Mouse (Mus musculus) embryonic facial prominence, embryonic 13.5 days (tissue): ENCODE measurements around the gene Lalba. TPM values are rescaled to one million over a fixed set of nuclear protein-coding genes. Genes with fewer than 3 reads are reported as not detected.
"Not testable (repeated sequence)": the region's sequence is repeated elsewhere in the genome, so short reads cannot be mapped to it uniquely, and the experiment has no call there.

Experiments
- ATAC-seq: fragments of 200-750 bp; cut with Nextera tagmentation; 2 replicates; pipeline ENCODE4 v1.8.0; 2017; ENCODE audit warnings: low read depth; ENCODE audit not compliant: insufficient number of reproducible peaks, insufficient read depth, low FRiP score, low TSS enrichment
- H3K27ac ChIP-seq: fragments of 300-500 bp; sonication (generic); 2 replicates; pipeline ENCODE4 v1.5.1; 2015; ENCODE audit warnings: moderate library complexity, mild to moderate bottlenecking, inconsistent platforms
- H3K27me3 ChIP-seq: fragments of 300-500 bp; sonication (generic); 2 replicates; pipeline ENCODE4 v1.6.1; 2015; ENCODE audit warnings: mild to moderate bottlenecking, inconsistent platforms
- H3K36me3 ChIP-seq: fragments of 300-500 bp; sonication (generic); 2 replicates; pipeline ENCODE4 v1.6.1; 2015; ENCODE audit warnings: mild to moderate bottlenecking, inconsistent platforms
- H3K4me1 ChIP-seq: fragments of 300-500 bp; sonication (generic); 2 replicates; pipeline ENCODE4 v1.6.1; 2015; ENCODE audit warnings: inconsistent platforms
- H3K4me2 ChIP-seq: fragments of 300-500 bp; sonication (generic); 2 replicates; pipeline ENCODE4 v1.6.1; 2015; ENCODE audit warnings: moderate library complexity, mild to moderate bottlenecking, inconsistent platforms
- H3K4me3 ChIP-seq: fragments of 300-500 bp; sonication (generic); 2 replicates; pipeline ENCODE4 v1.5.1; 2015; ENCODE audit warnings: mild to moderate bottlenecking, inconsistent platforms
- H3K9ac ChIP-seq: fragments of 300-500 bp; sonication (generic); 2 replicates; pipeline ENCODE4 v1.6.1; 2015; ENCODE audit warnings: mild to moderate bottlenecking, inconsistent platforms
- H3K9me3 ChIP-seq: fragments of 300-500 bp; sonication (generic); 2 replicates; pipeline ENCODE4 v1.6.1; 2016; ENCODE audit warnings: inconsistent platforms
- WGBS: fragments of 180-500 bp; shearing (Covaris S2); methylation state at CpG from one replicate; pipeline ENCODE4 v1.1.7; 2015; ENCODE audit warnings: mixed read lengths; 5-methylcytosine and 5-hydroxymethylcytosine counted together
- polyA plus RNA-seq: library from polyadenylated mRNA; unstranded; fragments of >200 nt; fragmentation: Nextera tagmentation; extraction: Ambion mirVana; gene quantifications from 2 replicates; pipeline ENCODE4 v1.2.1, GENCODE M21; 2015

Gene Lalba
- polyA plus RNA-seq = not detected in 2 replicates

DNA sequence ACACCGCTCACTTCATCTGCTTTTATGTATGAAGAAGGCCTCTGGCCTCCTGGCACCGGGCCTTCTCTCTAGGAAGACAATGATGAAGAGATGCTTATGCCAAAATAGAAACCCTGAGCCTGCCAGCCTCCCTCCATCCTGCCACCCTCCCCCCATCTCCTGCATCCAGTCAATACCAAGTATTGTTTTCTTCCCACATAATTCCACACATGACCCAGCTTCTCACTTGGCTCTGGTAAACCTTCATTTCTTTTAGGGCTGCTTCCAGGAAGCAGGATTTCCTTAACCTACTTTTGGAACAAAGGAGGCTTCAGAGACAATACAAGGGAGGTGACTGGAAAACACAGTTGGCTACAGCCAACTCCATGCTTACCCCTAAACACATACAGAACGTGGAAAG lies at the start of gene Lalba:
Gene Lalba, minus strand, starts transcription at position 21 of the 400 bp plus-strand sequence.
- no peaks in the 10 kb centered on the region for H3K27me3 ChIP-seq
- no peak within 1 kb of the TSS for H3K27ac ChIP-seq
- WGBS = 60% methylated on average over 3 of the region's 3 CpGs
- H3K4me1 ChIP-seq = 0 out of 2 replicates have a peak, but pooled peaks cover 2% of the 10 kb centered on the region
- no peaks in the 10 kb centered on the region for H3K36me3 ChIP-seq
- no peak for ATAC-seq
- H3K4me2 ChIP-seq = no peak within 1 kb of the TSS
- H3K4me3 ChIP-seq = no peak within 1 kb of the TSS
- no peaks in the 10 kb centered on the region for H3K9me3 ChIP-seq
- no peak within 1 kb of the TSS for H3K9ac ChIP-seq

DNA sequence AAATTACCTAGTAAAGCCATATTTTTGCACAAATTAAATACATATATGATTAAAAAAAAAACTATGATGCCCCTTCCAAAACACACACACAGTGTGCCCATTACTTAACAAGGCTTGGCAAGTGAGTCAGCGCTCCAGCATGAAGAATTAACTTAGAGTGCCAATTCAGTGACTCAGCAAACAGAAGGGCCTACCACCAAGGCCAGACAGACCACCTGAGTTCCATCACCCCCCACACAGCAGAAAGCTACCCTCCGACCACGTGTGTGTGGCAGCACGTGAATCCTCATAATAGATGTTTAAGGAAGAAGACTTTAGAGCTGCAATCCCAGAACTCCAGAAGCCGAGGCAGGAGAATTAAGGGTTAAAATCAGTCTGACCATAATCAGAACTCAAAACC lies 49.8 kb upstream of the Lalba start:
- peak overlapping the region; percentile 90 for H3K4me2 ChIP-seq
- WGBS = 29% methylated on average over 5 of the region's 5 CpGs
- ATAC-seq = no peak
- peaks cover 9% of the 10 kb centered on the region for H3K4me1 ChIP-seq
- peaks cover 49% of the 10 kb centered on the region for H3K36me3 ChIP-seq
- H3K27me3 ChIP-seq = no peaks in the 10 kb centered on the region
- peak overlapping the region; percentile 77 for H3K9ac ChIP-seq
- H3K4me3 ChIP-seq = peak overlapping the region; percentile 86
- H3K9me3 ChIP-seq = no peaks in the 10 kb centered on the region
- H3K27ac ChIP-seq = no peak overlapping the region

DNA sequence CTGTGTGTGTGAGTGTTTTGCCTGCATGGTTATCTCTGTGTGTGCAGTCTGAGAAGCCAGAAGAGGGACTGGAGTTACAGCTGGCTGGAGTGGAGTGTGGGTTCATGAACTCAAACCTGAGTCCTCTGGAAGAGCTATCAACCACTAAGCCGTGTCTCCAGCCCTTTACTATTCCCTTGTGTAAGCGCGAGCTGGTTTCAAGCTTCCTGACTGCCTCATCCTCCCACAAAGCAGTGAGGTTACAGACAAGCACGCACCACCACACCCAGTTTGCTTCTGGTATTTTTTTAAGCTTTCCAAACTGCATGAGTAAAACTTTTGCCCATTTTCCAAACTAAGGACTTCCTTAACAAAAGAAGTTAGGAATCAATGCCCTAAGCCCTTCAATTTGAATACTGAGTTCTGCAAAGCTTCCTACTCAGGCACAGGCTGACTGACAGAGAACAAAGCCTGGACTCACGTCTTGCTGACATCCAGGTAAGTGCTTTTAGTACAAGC lies 45.6 kb upstream of the Lalba start:
- no peak for ATAC-seq
- H3K4me1 ChIP-seq = peaks cover 9% of the 10 kb centered on the region
- no peak overlapping the region for H3K4me2 ChIP-seq
- H3K4me3 ChIP-seq = no peak overlapping the region
- H3K9ac ChIP-seq = no peak overlapping the region
- H3K36me3 ChIP-seq = peaks cover 86% of the 10 kb centered on the region
- H3K27ac ChIP-seq = no peak overlapping the region
- no peaks in the 10 kb centered on the region for H3K9me3 ChIP-seq
- no peaks in the 10 kb centered on the region for H3K27me3 ChIP-seq
- 88% methylated on average over 5 of the region's 5 CpGs for WGBS

DNA sequence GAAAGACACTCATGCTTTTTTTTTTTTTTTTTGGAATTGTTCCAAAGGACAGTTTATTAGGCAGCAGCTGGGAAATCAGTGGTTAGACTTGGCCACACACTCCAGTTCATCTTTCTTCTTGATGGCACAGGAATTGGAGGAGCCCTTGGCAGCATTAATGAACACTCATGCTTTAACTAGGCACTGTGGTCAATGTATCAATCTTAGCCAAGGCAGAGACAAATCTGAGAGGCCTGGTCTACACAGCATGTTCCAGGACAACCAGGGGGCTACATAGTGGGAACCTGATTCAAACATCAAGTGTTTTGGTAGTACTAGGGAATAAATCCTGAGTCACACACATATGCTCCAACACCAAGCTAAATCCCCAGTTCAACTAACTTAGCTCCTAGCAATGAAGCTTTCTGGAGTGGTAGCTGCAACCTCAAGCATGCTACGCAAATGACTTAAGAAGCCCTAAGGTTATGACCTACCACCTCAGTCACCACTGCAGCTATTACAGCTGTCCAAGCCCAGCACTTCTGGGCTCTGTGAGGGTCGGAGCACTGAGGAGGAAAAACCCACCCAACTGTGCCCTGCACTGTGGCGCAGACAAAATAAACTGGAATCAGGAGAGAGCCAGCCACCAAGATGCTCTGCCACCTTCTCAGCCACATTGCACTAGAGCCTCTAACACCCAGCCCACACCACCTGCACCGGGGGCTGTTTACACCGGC lies 44.7 kb upstream of the Lalba start:
- H3K9me3 ChIP-seq = no peaks in the 10 kb centered on the region
- H3K27ac ChIP-seq = no peak overlapping the region
- no peak overlapping the region for H3K4me2 ChIP-seq
- H3K4me1 ChIP-seq = peaks cover 1% of the 10 kb centered on the region
- WGBS = 95% methylated on average over 5 of the region's 5 CpGs
- no peak overlapping the region for H3K9ac ChIP-seq
- no peak overlapping the region for H3K4me3 ChIP-seq
- H3K36me3 ChIP-seq = peaks cover 93% of the 10 kb centered on the region
- H3K27me3 ChIP-seq = no peaks in the 10 kb centered on the region
- no peak for ATAC-seq

DNA sequence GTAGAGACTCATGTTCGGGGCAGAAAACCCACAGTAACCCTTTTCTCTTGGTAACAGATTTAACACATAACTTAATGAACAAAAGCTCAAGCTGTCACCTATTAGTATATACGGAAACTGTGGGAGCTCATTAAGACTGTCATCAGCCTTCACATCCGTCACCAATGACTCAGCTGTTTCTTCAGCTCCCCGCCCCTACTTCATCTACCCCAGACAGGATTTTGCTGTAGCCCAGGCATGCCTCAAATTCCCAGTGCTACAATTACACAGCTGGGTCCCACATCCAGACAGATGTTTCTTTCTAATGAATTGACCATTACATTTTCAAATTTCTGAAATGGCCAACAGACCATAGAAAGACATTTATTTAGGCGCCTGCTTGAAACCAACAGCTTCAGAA lies 43.5 kb upstream of the Lalba start:
- peaks cover 95% of the 10 kb centered on the region for H3K36me3 ChIP-seq
- H3K9ac ChIP-seq = no peak overlapping the region
- no peaks in the 10 kb centered on the region for H3K9me3 ChIP-seq
- no peak for ATAC-seq
- H3K4me3 ChIP-seq = no peak overlapping the region
- H3K4me1 ChIP-seq = no peaks in the 10 kb centered on the region
- no peaks in the 10 kb centered on the region for H3K27me3 ChIP-seq
- no peak overlapping the region for H3K4me2 ChIP-seq
- 75% methylated on average over 5 of the region's 5 CpGs for WGBS
- H3K27ac ChIP-seq = no peak overlapping the region

GRCm38 (mm10) chr15:98521245-98521644 lies 38.7 kb upstream of the Lalba start:
- no peak overlapping the region for H3K4me2 ChIP-seq
- H3K36me3 ChIP-seq = peaks cover 77% of the 10 kb centered on the region
- H3K27me3 ChIP-seq = no peaks in the 10 kb centered on the region
- no peaks in the 10 kb centered on the region for H3K9me3 ChIP-seq
- H3K9ac ChIP-seq = no peak overlapping the region
- no peak for ATAC-seq
- WGBS = 89% methylated on average over 3 of the region's 3 CpGs
- no peak overlapping the region for H3K4me3 ChIP-seq
- no peak overlapping the region for H3K27ac ChIP-seq
- H3K4me1 ChIP-seq = no peaks in the 10 kb centered on the region

DNA sequence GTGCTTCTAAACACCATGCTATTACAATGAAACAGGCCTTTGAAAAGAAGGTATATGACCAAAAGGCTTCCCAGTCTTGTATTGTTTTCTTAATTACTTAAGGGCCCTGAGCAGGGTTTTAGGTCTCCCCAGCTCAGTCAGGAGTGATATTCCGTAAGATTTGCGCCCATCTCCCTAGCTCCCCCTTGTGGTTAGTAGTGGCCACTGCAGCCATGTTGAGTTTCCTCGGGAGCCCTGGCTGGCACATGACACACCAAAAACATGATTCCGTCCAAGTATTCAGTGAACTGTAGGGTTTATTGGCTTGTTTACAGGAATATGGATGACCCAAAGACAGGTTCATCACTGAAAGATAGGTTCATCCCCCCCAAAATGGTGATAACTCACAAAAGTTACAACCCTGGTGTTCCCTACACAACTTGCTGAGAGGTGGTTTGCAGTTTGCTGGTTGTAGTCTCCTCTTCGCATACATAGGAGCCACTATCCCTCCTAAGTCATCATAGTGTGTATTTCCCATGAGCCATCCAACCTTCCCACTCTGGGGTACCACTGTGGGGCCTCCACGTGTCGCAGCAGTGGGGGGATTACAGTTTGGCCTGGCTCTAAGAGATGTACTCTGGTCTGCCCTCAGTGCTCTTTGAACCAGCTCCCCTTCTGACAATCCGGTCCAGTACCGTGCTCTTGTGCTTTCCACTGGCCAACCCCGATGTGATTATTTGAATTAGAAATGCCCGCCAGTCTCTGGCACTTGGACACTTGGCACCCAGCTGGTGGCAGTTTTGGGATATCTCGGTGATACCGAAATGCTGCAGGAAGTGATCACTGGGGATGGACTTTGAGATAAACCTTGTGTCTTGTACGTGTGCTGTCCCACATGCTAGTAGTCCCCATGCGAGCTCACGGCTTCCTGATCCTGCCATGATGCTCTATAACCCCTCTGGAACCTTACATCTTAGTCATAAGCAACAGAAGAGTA lies 35.1 kb upstream of the Lalba start:
- H3K9me3 ChIP-seq = no peaks in the 10 kb centered on the region
- no peak overlapping the region for H3K4me2 ChIP-seq
- H3K27ac ChIP-seq = no peak overlapping the region
- no peak overlapping the region for H3K9ac ChIP-seq
- 71% methylated on average over 16 of the region's 16 CpGs for WGBS
- ATAC-seq = no peak
- peaks cover 43% of the 10 kb centered on the region for H3K36me3 ChIP-seq
- no peak overlapping the region for H3K4me3 ChIP-seq
- H3K4me1 ChIP-seq = no peaks in the 10 kb centered on the region
- H3K27me3 ChIP-seq = no peaks in the 10 kb centered on the region

DNA sequence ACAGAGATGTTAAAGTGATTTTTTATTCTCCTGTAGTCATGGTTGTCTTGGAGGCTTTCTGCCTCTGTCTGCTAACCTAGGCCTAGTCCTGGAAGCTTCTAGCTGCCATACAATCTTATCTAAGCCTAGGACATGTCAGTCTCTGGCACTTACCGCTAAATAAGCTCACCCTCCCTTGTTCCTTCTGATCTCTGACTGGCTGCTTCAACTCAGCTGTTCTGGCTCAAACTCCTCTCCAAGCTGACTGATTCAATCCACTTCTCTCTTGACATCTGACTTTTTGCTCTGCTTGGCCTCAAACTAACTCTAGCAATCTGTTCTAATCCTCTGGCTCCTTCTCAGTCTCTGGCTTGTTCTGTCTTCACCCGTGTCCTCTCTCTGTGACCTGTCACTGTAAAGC lies 32.3 kb upstream of the Lalba start:
- 79% methylated on average over 2 of the region's 2 CpGs for WGBS
- peaks cover 17% of the 10 kb centered on the region for H3K36me3 ChIP-seq

GRCm38 (mm10) chr15:98514146-98514545 lies 31.6 kb upstream of the Lalba start:
- no peak for ATAC-seq
- Histone ChIP-seq H3K9me3 (no peaks in the 10 kb centered on the region), H3K4me2 (no peak overlapping the region), H3K4me1 (peaks cover 4% of the 10 kb centered on the region), H3K4me3 (no peak overlapping the region), H3K27me3 (no peaks in the 10 kb centered on the region), H3K9ac (no peak overlapping the region), H3K36me3 (peaks cover 11% of the 10 kb centered on the region), H3K27ac (no peak overlapping the region)
- WGBS = 69% methylated on average over 8 of the region's 8 CpGs

More for the DNA sequence above, 32.3 kb upstream of the Lalba start:
- not testable (repeated sequence) for H3K4me2 ChIP-seq, H3K27me3 ChIP-seq, H3K27ac ChIP-seq, H3K4me3 ChIP-seq, H3K9ac ChIP-seq, H3K9me3 ChIP-seq, ATAC-seq, H3K4me1 ChIP-seq

- H3K9me3 ChIP-seq, H3K4me2 ChIP-seq, H3K9ac ChIP-seq, H3K4me1 ChIP-seq, H3K27ac ChIP-seq, ATAC-seq, H3K27me3 ChIP-seq, H3K4me3 ChIP-seq: not testable (repeated sequence)
- peaks cover 11% of the 10 kb centered on the region for H3K36me3 ChIP-seq
- WGBS = 65% methylated on average over 3 of the region's 3 CpGs
Observed at GRCm38 (mm10) chr15:98513676-98514075, 31.2 kb upstream of the Lalba start.

GRCm38 (mm10) chr15:98512799-98513321 lies 30.3 kb upstream of the Lalba start:
- Histone ChIP-seq H3K4me2 (no peak overlapping the region), H3K9ac (no peak overlapping the region), H3K9me3 (no peaks in the 10 kb centered on the region), H3K36me3 (peaks cover 4% of the 10 kb centered on the region), H3K4me1 (peaks cover 4% of the 10 kb centered on the region), H3K4me3 (no peak overlapping the region), H3K27ac (no peak overlapping the region), H3K27me3 (no peaks in the 10 kb centered on the region)
- WGBS = 51% methylated on average over 17 of the region's 17 CpGs
- ATAC-seq = no peak
